Mouse (Mus musculus) megakaryocyte, embryonic 14.5 days (primary cell): ENCODE data around the gene Cd276.

Experiments used
- FLI1 ChIP-seq: IDR thresholded peaks from 2 replicates; pipeline ENCODE4 v1.6.1; 2012; ENCODE audit warnings: low read length, inconsistent platforms, mixed read lengths
- GATA1 ChIP-seq: IDR thresholded peaks from 3 replicates; pipeline ENCODE4 v1.6.1; 2012; ENCODE audit warnings: mixed read lengths, low read length, inconsistent platforms, borderline replicate concordance

- TF ChIP-seq GATA1: no peak
- no peak for TF ChIP-seq FLI1
Observed at GRCm38 (mm10) chr9:58507216-58508005, 47.8 kb downstream of the Cd276 start.
